Mouse (Mus musculus) kidney, adult 18-20 months (tissue): ENCODE results near the gene Sds.

Source experiments
- DNase-seq: peaks from one replicate; pipeline ENCODE4 v3.0.0; 2021

Sds gene

GRCm38 (mm10) chr5:120517552-120517951 is 41.2 kb downstream of the Sds start:
- DNase-seq, result no peak

- DNase-seq, result peak; percentile 52
Observed at GRCm38 (mm10) chr5:120522649-120523048, 46.3 kb downstream of the Sds start.

- DNase-seq, result no peak
Observed at GRCm38 (mm10) chr5:120524736-120525135, 48.4 kb downstream of the Sds start.

GRCm38 (mm10) chr5:120525737-120526136 is 49.4 kb downstream of the Sds start:
- no peak for DNase-seq

- DNase-seq, result no peak
Observed at GRCm38 (mm10) chr5:120526311-120526710, 50.0 kb downstream of the Sds start.

GRCm38 (mm10) chr5:120527296-120527964 is 51.1 kb downstream of the Sds start:
- DNase-seq, result no peak

- DNase-seq, result no peak
Observed at GRCm38 (mm10) chr5:120531631-120532030, 55.3 kb downstream of the Sds start.
